Mouse (Mus musculus) G1E (cell line): ENCODE measurements around the gene Trpm8.

Experiments
- CTCF ChIP-seq: IDR thresholded peaks from 2 replicates; pipeline ENCODE4 v1.5.1; 2012; ENCODE audit warnings: low read depth, low read length, inconsistent platforms, mixed read lengths
- GATA1 ChIP-seq: IDR thresholded peaks from 2 replicates; pipeline ENCODE4 v1.6.1; 2012; ENCODE audit warnings: borderline replicate concordance, low read length, inconsistent platforms, mixed read lengths
- GATA2 ChIP-seq: IDR thresholded peaks from 2 replicates; pipeline ENCODE4 v1.6.1; 2012; ENCODE audit warnings: low read depth, low read length, inconsistent platforms, borderline replicate concordance
- POLR2AphosphoS5 ChIP-seq: IDR thresholded peaks from 2 replicates; pipeline ENCODE4 v1.6.1; 2012; ENCODE audit warnings: low read depth, low read length, inconsistent platforms; ENCODE audit not compliant: insufficient replicate concordance
- TAL1 ChIP-seq: conservative IDR thresholded peaks from 2 replicates; pipeline ENCODE4 v1.6.1; 2012; ENCODE audit warnings: low read depth, low read length, inconsistent platforms, mixed read lengths

DNA sequence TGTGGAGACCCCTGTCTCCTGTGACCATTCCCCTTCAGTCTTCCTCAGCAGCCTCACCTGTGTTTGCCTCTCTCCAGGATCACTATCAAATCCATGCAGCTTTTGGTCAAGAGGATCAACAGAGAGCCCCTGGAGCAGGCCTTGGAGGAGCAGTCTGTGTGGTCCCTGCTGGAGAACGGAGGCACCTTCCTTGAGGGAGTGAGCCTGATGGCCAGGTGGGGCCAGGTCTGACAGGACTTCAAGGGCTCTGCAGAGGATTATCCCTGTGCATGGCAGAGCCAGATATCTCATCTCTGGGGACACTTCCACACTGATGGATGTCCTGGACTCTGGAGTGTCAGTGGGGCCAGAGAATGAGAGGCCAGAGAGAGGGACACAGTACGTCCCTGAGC, 22.0 kb upstream of the Trpm8 start:
- TF ChIP-seq CTCF (no peak), GATA1 (no peak), POLR2AphosphoS5 (no peak), TAL1 (no peak), GATA2 (no peak)
